Mouse (Mus musculus): ENCODE data around the gene Wbp4.
"Not testable (repeated sequence)": the region's sequence is repeated elsewhere in the genome, so short reads cannot be mapped to it uniquely, and the experiment has no call there.

Gene Wbp4

DNA sequence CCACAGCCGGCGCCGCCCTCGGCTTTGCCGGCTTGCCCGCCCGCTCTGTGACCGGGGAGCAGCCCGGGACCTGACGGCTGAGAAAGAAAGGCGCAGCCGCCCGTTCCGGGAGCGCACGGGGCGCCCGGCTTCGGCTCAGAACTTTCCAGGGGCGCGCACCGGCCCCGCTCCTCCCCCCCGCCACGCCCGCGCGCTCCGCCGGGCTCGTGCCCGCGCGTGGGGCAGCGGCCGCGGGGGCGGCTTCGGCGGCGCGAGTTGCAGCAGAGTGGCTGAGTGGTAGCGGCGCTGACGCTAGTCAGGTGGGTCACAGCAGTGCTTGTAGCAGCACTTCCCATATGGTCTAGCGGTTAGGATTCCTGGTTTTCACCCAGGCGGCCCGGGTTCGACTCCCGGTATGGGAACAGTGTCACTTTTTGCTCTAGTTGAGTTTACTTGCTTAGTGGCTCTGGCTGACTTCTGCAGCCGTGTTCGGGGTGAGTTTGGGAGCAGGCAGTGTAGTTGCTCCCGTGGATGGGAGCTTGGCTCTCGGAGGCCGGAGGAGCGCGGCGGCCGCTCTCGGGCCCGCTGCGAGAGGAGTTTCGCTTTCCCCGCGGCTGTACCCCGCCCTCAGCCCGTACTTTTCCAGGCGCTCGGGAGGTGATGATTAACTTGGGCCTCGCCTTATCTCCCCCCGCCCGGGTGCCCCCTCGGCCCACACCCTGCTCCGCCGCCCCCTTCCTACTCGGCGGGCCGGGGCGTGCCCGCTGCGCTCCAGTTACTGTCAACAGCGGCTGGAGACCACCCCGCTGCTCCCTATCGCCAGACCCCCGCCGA is at the start of gene Wbp4:
Gene Wbp4, minus strand, starts transcription at position 182 of the 813 bp plus-strand sequence.
- peak; percentile 95 for DNase-seq

DNA sequence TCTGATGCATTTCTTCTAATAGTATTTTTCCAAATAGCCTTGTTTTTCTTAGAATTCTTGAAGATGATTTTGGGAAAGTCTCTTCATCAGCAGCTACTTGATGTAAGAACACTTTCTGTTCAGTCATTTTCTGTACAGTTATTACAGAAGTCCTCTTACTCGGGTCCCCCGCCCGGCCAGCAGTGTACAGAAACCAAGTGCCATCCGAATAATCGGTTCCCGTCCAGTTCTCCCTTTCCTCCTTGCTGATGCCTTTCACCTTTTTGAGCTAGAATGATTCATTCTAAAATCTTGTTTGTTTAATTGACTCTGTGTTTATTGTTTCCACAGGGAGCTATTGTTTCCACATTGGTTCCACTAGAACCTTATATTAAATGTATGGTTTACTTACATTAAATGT is 49.4 kb upstream of the Wbp4 start:
- DNase-seq: no peak

DNA sequence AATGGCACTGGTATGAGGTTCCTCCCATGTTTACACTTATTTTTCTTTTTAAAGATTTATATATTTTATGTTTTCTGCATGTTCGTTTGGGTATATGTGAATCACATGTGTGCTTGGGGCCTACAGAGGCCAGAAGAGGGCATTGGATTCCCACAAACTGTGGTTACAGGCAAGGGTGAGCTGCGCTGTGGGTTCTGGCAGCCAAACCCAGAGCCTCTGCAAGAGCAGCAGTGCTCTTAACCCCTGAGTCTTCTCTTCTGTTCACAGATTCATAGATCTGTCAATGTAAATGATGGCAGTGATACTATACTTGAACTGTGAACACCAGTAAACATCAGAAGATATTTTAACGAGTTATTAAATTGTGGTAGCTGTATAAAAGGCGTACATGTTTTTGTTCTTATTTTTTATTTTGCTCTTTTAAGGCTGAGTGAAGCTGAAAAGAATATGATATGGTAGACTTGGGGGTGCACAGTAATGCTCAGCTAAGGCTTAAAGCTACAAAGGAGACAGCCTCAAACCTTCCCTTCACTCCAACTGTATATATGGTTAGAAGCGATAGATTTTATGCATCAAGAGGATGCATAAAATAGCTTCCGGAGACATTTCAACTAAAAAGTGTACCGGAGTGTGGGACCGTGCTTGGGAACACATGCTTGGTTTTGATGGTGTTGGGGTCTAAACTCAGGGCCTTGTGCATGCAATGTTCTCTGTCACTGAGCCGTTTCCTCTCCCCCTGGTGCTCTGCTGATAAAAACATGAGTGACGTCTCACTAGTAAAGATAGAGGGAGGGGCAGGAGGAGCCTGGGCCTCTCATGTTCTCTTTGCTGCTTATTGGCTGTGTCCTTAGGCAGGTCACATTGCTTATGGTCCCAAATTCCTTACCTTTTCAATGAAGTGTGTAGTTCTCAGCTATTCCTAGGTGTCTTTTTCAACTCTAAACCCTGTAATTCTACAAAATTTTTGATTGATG is 48.5 kb upstream of the Wbp4 start:
- DNase-seq: peak; percentile 50

DNA sequence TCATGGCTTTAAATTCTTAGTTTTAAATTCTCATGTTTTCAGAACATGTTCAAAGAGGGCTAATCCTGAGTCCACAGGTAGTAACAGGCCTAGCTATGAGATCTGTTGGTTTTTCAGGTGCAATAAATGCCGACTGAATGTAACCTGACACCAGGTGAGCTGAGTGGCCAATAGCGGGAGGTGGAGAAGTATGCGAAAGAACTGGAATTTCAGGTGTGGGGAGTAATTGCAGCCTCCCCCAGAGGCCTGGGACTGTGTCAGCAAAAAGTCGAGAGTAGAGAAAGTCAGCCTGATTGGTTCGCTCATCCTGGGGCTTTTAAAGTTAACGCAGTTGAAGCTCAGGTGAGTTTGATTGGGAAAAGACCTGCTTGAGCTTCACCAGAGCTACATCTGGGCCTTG is 46.4 kb upstream of the Wbp4 start:
- DNase-seq: no peak

DNA sequence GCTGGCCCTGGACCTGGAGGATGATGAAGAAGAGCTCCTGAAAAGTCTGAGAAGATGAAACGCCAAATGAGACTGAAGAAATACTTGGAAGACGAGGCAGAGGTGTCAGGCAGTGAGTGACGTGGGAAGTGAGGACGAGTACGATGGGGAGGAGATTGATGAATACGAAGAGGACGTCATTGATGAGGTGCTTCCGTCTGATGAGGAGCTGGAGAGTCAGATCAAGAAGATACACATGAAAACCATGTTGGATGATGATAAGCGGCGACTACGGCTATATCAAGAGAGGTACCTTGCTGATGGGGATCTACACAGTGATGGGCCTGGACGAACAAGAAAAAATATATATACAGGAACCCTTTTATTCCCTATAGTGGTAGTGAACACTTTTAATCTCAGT is 44.8 kb upstream of the Wbp4 start:
- not testable (repeated sequence) for DNase-seq

DNA sequence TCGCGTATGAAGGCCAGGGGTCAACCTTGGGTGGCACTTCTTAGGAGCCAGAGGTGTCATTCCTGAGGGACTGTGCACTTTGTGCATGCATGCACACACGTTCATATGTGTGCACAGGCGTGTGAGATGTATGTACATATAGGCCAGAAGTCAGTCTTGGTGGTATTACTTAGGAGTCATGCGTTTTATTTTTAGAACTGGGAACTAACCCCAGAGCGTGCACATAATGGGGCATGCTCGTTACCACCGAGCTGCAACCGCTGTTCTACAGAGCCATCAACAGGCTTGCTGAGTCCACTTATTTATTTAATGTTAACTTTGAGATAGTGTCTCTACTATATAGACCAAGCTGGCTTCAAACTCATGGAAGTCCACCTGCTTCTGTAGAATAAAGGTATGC is 41.1 kb upstream of the Wbp4 start:
- peak; percentile 56 for DNase-seq

DNA sequence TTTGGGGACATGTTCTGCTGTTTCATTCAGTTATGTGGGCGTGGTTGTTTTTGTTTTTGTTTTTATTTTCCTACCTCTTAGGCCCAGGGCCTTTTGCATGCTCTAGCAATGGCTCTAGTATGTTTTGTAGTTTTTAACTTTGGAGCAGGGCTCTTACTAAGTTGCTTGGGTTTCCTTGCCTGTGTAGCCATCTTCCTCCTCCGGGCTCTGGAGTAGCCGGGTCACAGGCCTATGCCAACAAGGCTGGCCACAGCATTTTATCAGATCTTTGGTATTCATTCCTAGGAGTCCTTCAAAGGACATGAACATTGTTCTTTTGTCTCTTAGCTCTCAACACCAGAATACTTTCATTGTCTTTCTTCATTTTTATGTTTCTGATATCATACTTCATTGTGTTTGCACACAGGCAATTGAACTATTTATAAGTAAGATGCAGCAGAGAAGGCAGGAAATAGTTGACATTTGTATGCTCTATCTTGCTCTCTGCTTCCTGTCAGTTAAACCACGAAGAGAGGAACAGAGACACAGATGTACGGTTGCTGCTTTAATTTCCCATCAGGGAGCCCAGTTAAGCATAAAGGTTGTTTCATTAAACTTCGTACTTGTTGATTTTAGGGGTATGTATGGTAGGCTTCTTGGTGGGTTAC is 40.3 kb upstream of the Wbp4 start:
- peak; percentile 61 for DNase-seq

DNA sequence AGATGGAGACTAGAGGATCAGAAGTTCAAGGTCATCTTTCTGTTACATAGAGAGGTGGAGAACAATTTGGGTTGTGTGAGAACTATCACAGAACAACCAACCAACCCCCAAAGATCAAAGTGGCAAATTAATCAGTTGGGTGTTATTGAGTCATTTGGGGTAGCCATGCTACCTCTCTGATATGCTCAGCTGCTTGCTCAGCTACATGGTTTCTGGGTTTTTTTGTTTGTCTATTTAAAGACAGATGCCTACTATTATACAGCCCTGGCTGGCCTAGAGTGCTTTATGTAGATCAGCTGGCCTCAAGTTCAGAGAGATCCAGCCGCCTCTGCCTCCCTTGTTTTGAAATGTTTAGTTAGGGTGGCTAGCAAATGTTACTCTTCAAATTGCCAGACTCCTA is 39.7 kb upstream of the Wbp4 start:
- peak; percentile 62 for DNase-seq

DNA sequence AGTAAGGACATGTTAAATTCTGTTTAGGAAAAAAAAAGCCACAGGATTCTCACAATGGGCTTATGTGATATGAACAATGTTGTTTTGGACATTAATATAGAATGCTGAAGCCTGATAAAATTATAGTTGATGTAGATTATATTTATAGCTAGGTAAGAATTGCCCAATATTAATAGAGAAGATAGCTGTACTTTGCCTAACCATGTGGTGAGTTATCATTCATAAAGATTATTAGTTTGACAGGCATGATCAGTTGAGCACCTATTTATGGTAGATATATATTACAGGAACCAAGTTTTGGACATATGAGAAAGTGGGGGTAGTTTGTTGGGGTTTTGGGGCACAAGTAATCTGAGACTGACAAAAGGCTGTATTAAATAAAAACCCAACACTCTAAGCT is 39.3 kb upstream of the Wbp4 start:
- DNase-seq: no peak

DNA sequence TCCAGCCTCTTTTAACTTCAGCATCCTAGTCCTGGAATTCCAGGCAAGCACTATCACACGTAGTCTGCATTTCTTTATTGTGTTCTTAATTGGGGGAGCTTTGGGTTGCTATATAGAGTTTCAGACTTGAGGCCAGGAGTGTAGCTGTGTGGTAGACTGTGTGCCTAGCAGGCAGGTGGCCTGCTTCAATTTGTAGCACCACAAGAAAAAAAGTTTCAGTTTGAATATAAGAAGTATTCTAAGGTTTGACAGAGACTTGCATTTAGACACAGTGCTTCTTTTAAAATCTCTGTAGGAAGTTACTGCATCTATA is 38.3 kb upstream of the Wbp4 start:
- DNase-seq: peak; percentile 66

DNA sequence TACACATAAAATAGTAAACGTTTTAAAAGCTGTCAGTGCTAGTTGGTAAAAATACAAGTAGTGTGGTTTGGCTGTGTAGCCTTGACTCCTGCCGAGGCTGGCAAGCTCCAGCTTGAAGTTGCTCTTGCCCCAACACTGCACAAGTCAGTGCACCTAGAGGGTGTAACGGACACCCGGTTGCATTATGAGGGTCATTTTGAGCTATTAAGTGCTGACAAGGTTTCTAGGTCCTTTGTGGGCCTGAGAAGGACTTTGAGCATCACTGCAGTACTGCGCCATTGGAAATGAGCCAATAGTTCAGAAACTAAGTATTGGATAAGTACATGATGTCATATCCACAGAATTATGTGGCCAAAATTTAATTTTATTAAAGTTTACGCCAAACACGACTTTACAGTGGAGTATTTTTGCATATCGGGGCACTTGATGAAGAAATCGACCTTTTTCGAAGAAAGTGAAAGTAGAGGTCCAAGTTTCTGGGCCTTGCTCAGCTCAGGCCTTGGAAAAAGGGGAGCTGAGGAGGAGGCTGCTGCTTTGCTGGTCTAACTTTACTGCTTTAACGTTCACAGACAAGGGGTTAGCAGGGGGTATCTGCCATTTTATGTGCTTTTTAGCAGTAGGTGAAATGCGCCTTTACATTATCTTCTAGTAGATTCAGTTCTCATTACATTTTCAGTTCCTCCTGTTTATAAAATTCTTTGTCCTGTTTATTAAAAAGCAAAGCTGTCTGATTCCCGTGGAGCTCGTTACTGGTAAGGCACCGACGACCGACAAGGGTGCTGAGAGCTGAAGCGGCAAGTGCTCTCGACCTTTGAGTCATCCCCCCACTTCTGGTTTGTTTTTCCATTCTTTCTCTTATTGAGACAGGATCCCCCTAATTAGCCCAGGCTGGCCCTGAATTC is 37.7 kb upstream of the Wbp4 start:
- peak; percentile 73 for DNase-seq

DNA sequence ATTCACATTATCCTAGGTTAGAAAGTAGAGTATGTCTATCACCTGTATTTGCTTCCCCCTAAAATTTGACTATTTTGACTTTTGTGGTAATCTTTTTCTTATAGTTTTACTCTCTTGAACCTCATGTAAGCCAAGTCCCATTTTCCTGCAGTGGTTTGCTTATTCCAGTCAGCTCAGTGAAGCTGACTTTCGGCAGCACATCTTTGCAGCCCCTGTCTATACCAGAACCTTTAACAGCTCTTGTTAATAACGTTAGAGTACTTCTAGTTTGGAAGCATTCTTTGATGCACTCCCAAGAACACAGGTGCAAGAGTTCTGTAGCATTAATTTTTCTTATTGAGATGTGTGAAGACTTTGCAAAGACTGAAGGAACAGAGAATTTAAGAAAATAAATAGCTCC is 36.8 kb upstream of the Wbp4 start:
- DNase-seq: no peak

DNA sequence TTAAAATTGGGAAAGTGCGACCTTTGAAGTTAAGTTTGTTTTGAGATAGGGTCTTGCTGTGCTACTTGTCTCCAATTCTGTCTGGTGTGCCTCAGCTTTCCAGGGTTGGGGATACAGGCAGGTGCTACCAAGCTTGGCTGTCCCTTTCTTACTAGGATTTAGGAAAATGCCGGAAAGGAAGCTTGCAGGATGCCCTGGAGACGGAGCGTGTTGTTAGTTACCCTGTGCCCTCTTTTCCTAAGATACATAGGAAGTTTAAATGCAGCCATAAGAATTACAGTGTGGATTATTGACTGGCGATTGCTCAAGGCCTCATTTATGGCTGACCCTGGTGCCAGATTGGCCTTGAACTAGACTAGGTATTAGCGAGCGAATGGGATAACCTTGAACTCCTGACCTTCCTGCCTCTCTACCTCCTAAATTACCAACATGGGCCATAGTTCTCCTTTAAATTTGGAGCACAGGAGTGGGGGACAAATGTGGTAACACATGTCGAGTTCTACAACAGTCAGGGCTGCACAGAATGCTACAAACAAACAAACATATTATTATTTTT is 35.9 kb upstream of the Wbp4 start:
- peak; percentile 51 for DNase-seq

DNA sequence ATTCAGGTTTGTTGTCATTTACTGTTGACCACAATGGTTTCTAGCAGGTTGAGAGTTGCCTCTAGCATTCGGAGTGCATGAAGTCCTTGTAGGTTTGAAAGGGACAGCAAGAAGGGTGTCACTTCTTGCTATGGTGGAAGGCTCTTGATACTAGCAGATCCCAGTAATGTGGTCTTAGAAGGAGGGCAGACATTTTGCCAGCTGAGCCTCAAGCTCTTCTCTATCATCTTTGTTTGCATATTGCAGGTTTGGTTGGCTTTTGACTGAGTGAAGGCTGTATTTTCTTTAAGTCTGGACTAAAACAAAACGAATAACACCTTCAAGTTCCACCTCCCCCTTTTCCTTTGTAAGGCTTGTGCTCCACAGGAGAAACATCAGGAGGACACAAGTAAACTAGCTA is 35.4 kb upstream of the Wbp4 start:
- peak; percentile 47 for DNase-seq

DNA sequence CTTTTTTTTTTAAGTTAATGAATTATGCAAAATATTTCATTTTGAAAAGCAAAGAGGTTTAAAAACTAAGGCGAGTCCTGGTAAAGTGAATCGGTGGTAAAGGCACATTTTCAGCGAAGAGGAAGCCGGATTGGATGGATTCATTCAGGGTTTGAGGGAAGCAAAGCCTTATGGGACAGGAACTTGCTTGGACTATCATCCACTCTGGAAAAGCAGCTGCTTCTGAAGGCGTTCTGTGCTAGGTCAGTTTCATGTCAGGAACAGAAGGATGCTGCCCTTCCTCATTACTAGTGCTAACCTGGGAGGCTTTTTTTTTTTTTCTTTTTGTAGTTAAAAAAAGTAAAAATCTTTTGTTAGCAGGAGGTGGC is 34.9 kb upstream of the Wbp4 start:
- DNase-seq: peak; percentile 44

DNA sequence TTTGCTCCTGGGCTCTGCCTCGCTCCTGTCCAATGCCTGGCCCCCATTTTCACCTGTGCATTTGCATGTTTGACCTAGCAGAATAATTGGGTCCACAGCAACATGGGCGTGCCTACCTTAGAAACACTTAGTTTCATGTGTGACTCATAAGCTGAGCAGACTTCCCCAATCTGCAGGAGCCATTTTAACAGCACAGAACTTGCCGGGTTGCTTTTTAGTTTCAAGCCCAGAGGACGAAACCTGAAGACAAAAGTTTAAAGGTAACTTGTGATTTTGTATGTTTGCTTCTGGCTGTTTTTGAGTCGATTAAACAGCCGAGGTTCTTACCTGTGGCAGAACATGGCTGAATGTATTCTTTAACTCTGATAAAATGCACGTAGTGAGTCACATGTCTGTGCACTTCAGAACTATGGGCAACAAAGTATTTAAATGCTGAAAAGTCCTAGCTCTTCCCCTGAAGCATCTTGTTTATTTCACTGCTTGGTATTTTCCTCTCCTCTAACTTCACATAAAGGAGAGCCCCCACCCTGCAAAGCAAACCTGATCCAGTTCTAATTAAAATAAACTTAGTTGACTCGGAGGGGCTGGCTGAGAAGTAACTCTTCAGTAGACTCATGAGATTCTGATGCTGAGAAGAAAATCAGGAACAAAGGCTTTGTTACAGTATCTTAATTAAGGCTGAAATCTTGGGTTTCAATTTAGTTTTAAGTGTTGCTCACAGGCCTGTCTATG is 34.4 kb upstream of the Wbp4 start:
- DNase-seq: peak; percentile 67

DNA sequence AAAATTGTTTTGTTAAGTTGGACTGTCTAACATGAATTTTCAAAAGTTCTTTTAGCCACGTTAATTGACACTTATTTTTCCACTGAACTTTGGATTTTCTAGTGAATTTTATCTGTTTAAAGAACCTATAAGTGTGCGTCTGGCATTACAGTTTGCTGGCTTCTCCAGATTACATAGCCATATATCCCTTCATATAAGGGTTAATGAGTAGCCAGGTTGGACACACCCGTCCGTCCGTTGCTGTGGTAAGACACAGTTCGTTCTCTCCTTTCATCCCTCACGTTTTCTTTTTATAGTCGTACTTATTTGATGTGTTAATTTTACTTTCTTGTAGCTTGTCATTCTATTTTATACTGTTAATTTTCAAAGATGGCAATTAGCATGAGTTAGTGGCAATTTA is 33.8 kb upstream of the Wbp4 start:
- DNase-seq: no peak

DNA sequence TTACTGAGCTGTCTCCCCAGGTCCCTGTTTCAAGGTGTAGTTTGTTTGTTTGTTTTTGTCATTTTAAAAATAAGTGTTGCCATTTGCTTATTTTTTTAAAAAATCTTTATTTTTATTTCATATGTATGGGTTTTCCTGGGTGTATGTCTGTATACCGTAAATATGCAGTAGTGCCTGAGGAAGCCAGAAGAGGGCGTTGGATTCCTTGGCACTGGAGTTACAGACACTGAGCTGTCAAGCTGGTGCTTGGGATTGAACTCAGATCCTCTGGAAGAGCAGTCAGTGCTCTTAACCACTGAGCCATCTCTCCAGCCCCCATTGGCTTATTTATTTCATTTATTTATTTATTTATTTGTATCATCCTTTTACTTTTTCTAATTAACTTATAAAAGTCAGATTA is 32.6 kb upstream of the Wbp4 start:
- peak; percentile 52 for DNase-seq

DNA sequence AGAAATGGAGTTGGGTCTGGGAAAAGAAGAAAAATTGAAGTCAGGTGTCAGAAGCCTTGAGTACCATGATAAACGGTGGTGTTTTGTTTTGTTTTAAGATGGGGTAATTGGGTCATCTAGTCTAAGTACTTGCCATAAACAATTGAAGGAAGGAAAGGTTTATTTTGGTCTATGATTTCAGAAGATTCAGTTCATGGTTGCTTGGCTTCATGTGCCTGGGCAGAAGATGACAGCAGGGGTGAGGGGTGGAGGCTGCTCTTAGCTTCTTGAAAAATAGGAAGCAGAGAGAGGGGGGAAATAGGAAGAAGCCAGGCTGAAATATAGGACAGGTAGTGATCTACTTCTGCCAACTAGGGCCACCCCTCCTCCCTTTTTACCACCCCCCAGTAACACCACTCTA is 30.2 kb upstream of the Wbp4 start:
- no peak for DNase-seq

DNA sequence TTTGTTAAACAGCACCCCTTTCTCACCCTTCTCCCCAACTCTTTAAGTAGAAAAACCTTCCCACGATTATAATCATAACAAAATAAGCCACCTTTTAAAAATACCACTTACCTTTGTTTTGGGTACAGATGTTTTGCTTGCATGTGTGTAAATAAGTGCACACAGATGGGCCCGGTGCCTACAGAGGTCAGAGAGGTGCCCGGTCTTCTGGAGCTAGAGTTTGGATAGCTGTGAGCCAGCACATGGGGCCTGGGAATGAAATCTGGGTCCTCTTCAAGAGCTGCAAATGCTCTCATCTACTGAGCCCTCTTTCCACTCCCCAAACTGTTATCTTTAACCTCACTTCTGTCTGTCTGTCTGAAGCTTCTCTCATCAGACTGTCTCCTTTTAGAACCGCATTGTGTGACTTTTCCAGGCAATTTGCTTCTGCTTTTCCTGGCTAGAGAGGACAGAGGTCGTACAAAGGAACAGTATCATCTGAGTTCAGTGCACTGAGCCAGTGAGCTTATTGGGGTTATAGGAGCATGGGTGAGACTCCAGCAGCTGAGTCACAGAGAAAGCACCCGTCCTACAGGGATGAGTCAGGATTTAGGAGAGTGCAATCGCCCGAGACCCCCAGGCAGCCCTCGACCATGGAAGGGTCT is 27.5 kb upstream of the Wbp4 start:
- DNase-seq: no peak

DNA sequence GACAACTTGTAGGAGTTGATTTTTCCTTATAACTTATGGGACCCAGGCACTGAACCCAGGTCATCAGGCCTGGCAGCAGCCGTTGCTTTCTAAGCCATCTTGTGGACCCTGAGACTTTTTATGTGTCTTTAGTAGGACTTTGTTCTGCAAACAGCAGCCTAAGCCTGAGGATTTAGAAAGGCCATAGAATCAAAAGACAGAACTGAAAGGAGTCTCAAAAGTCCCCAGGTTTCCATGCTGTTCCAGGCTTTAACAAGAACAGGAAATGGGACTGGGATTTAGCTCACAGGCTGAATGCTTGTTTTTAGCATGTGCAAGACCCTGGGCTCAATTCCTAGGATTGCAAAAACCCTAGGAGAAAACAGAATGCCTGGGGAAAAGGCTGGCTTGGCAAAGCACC is 26.5 kb upstream of the Wbp4 start:
- no peak for DNase-seq

All from thymus, postnatal 25 days (tissue).